In genomic region chr11:53314770-53315173, GRCm38 (mm10) we compare ENCODE assay signal across 10 mouse cellular contexts. TPM values are rescaled to one million over a fixed set of nuclear protein-coding genes. Genes with fewer than 3 reads are reported as not detected.
DNase-seq lines count a peak whose midpoint lies in the region; ATAC-seq and TF ChIP-seq lines count a peak whose summit lies in the region.
"Had no signal": no experiment of that assay in that cellular context is flagged by ENCODE, and none has a peak within 500 bp of the region (broad histone marks: within the 10 kb centered on the region; RNA-seq: fewer than 3 reads in every experiment).

No protein-coding gene starts in this region.

- no peak overlapping the region for H3K4me3 ChIP-seq in MEL (ENCODE audit: control insufficient read depth in 1 of 2, insufficient read depth in 1 of 2, low read depth in 2 of 2, low read length in 2 of 2)
- H3K4me3 ChIP-seq in lung, embryonic 14.5 days (ENCODE audit: low read depth, low read length): no peak overlapping the region
- no peak overlapping the region for H3K4me3 ChIP-seq in forebrain, embryonic 14.5 days (ENCODE audit: low read depth, low read length)

- H3K27me3 ChIP-seq in MEL (ENCODE audit: control insufficient read depth in 1 of 2, insufficient read depth in 2 of 2, low read length in 2 of 2): no peaks in the 10 kb centered on the region
- no peaks in the 10 kb centered on the region for H3K27me3 ChIP-seq in lung, embryonic 14.5 days (ENCODE audit: insufficient read depth, low read length)
- H3K27me3 ChIP-seq in forebrain, embryonic 14.5 days (replicated peaks; ENCODE audit: control insufficient read depth, insufficient read depth, low read length): no peaks in the 10 kb centered on the region
- H3K27me3 ChIP-seq: Patski had no signal

- no peak for TF ChIP-seq RAD21 in MEL (IDR thresholded peaks at IDR 0.05; ENCODE audit: low read depth, low read length)

- no peaks in the 10 kb centered on the region for H3K79me2 ChIP-seq in MEL (ENCODE audit: control insufficient read depth, insufficient read depth, low read length, poor library complexity)

- peak; percentile 63; the same call in 1 of the 2 replicates for ATAC-seq in lung, embryonic 14.5 days (ENCODE audit: insufficient read depth)
- ATAC-seq in forebrain, embryonic 14.5 days: no peak
- ATAC-seq: Patski had no signal

- no peak overlapping the region for H3K4me2 ChIP-seq in lung, embryonic 14.5 days
- no peak overlapping the region for H3K4me2 ChIP-seq in forebrain, embryonic 14.5 days (ENCODE audit: low read length)

- no peaks in the 10 kb centered on the region for H3K9me3 ChIP-seq in MEL (replicated peaks; ENCODE audit: insufficient read depth, low read length)
- no peaks in the 10 kb centered on the region for H3K9me3 ChIP-seq in lung, embryonic 14.5 days (ENCODE audit: low read depth, low read length)
- H3K9me3 ChIP-seq in forebrain, embryonic 14.5 days (replicated peaks; ENCODE audit: control insufficient read depth, low read length): no peaks in the 10 kb centered on the region

- TF ChIP-seq EP300 in MEL (IDR thresholded peaks at IDR 0.05; ENCODE audit: low read depth in 1 of 2, low read length in 2 of 2): peak; percentile 22 to 25; a peak in 2 of 4 replicates

- peak; percentile 45 for DNase-seq in 3T3-L1 (ENCODE audit: low read depth, low spot score)
- peak; percentile 81 for DNase-seq in MEL (ENCODE audit: low read depth, low spot score)
- peak; percentile 47 to 55 for DNase-seq in heart, postnatal 10 days
- peak; percentile 53 for DNase-seq in lung, embryonic 14.5 days
- DNase-seq in thymus, adult 18-20 months: no peak
- DNase-seq in layer of hippocampus, postnatal 10 days (ENCODE audit: low spot score in 2 of 2): no peak
- no peak for DNase-seq in forebrain, embryonic 14.5 days (ENCODE audit: low spot score)
- DNase-seq: midbrain, embryonic 14.5 days; thymus, postnatal 25 days had no signal

- intact Hi-C loops in heart, postnatal 10 days (cut with DNase I): loop anchor here (5.0 kb wide), 1 partner anchor 33 kb away; no protein-coding TSS in a partner anchor

- peak overlapping the region; percentile 45 for H3K27ac ChIP-seq in MEL (ENCODE audit: control insufficient read depth, low read depth, low read length)
- H3K27ac ChIP-seq in lung, embryonic 14.5 days (ENCODE audit: low read depth): peak overlapping the region; percentile 34; the same call in 1 of the 2 replicates
- no peak overlapping the region for H3K27ac ChIP-seq in forebrain, embryonic 14.5 days (ENCODE audit: low read depth, low read length)

- 7% methylated on average over 1 of the region's 1 CpGs for WGBS in lung, embryonic 14.5 days
- 74% methylated on average over 1 of the region's 1 CpGs for WGBS in forebrain, embryonic 14.5 days

- TF ChIP-seq CTCF in MEL (IDR thresholded peaks at IDR 0.05 in 2 of 3, conservative IDR thresholded peaks at IDR 0.05 in 1 of 3; ENCODE audit: control insufficient read depth in 1 of 3, insufficient read depth in 1 of 3, low read depth in 2 of 3, low read length in 3 of 3, poor library complexity in 1 of 3, severe bottlenecking in 1 of 3): no peak
- no peak for TF ChIP-seq CTCF in lung, embryonic 14.5 days (IDR thresholded peaks at IDR 0.05; ENCODE audit: low read depth)

- peak overlapping the region; percentile 20; the same call in 1 of the 2 replicates for H3K9ac ChIP-seq in MEL (ENCODE audit: control insufficient read depth, low read depth, low read length, poor library complexity, severe bottlenecking)
- H3K9ac ChIP-seq in lung, embryonic 14.5 days: no peak overlapping the region
- no peak overlapping the region for H3K9ac ChIP-seq in forebrain, embryonic 14.5 days (ENCODE audit: low read length)

- TF ChIP-seq POLR2A in MEL (IDR thresholded peaks at IDR 0.05; ENCODE audit: control insufficient read depth in 1 of 2, insufficient read depth in 1 of 2, low read depth in 1 of 2, low read length in 2 of 2, poor library complexity in 1 of 2): no peak

- H3K4me1 ChIP-seq in MEL (ENCODE audit: control insufficient read depth in 1 of 2, insufficient read depth in 2 of 2, low read length in 2 of 2): peaks cover 13 to 37% of the 10 kb centered on the region in 2 experiments
- H3K4me1 ChIP-seq in lung, embryonic 14.5 days (ENCODE audit: insufficient read depth): no peaks in the 10 kb centered on the region
- H3K4me1 ChIP-seq in forebrain, embryonic 14.5 days (ENCODE audit: control insufficient read depth, insufficient read depth, low read length): no peaks in the 10 kb centered on the region

- H3K36me3 ChIP-seq in MEL (ENCODE audit: control insufficient read depth in 1 of 2, insufficient read depth in 2 of 2, low read length in 2 of 2): peaks cover 0 to 36% of the 10 kb centered on the region in 2 experiments; a peak in 2 of 4 replicates
- H3K36me3 ChIP-seq in lung, embryonic 14.5 days (ENCODE audit: insufficient read depth): no peaks in the 10 kb centered on the region
- H3K36me3 ChIP-seq in forebrain, embryonic 14.5 days (ENCODE audit: control insufficient read depth, insufficient read depth, low read length): no peaks in the 10 kb centered on the region

TF ChIP-seq in MEL, 35 proteins besides CTCF, POLR2A, EP300 and RAD21 (continues in another document):
- TF ChIP-seq SMC3 (IDR thresholded peaks at IDR 0.05; ENCODE audit: low read depth, low read length) (no peak), ZMIZ1 (IDR thresholded peaks at IDR 0.05; ENCODE audit: low read depth, low read length) (no peak), MAX (IDR thresholded peaks at IDR 0.05; ENCODE audit: low read length) (no peak; the same call in 1 of the 2 replicates), MAFK (IDR thresholded peaks at IDR 0.05; ENCODE audit: borderline replicate concordance, low read depth, low read length) (no peak), MEF2A (IDR thresholded peaks at IDR 0.05; ENCODE audit: extremely low read depth, insufficient replicate concordance, low read depth, low read length, poor library complexity, severe bottlenecking) (no peak), USF1 (IDR thresholded peaks at IDR 0.05; ENCODE audit: low read depth, low read length) (no peak), KAT2A (conservative IDR thresholded peaks at IDR 0.05; ENCODE audit: low read depth, low read length) (no peak), HCFC1 (IDR thresholded peaks at IDR 0.05; ENCODE audit: low read depth, low read length) (0 out of 2 replicates have a peak, but pooled peaks have one; percentile 45), UBTF (IDR thresholded peaks at IDR 0.05; ENCODE audit: borderline replicate concordance, insufficient read depth, low read depth, low read length) (no peak), TCF12 (IDR thresholded peaks at IDR 0.05; ENCODE audit: low read depth, low read length) (no peak), ZKSCAN1 (IDR thresholded peaks at IDR 0.05; ENCODE audit: low read depth, low read length) (no peak), E2F4 (IDR thresholded peaks at IDR 0.05; ENCODE audit: borderline replicate concordance, low read depth, low read length) (no peak), CHD2 (IDR thresholded peaks at IDR 0.05; ENCODE audit: low read length) (no peak), TBP (IDR thresholded peaks at IDR 0.05; ENCODE audit: low read depth, low read length) (peak; percentile 31; the same call in 1 of the 2 replicates), ZC3H11A (IDR thresholded peaks at IDR 0.05; ENCODE audit: low read depth, low read length) (no peak), NRF1 (IDR thresholded peaks at IDR 0.05; ENCODE audit: insufficient read depth, low read depth, low read length, poor library complexity, severe bottlenecking) (no peak), POLR2AphosphoS2 (IDR thresholded peaks at IDR 0.05; ENCODE audit: low read length) (no peak), NELFE (IDR thresholded peaks at IDR 0.05; ENCODE audit: low read depth, low read length) (no peak), JUND (IDR thresholded peaks at IDR 0.05; ENCODE audit: low read depth, low read length) (no peak), MAZ (IDR thresholded peaks at IDR 0.05; ENCODE audit: low read depth, low read length) (no peak), MYC (IDR thresholded peaks at IDR 0.05; ENCODE audit: low read depth, low read length) (no peak), MYB (IDR thresholded peaks at IDR 0.05; ENCODE audit: low read depth, low read length) (no peak), POLR2AphosphoS5 (IDR thresholded peaks at IDR 0.05; ENCODE audit: borderline replicate concordance, low read depth, low read length) (no peak), ZNF384 (IDR thresholded peaks at IDR 0.05; ENCODE audit: low read depth, low read length) (peak; percentile 65; the same call in 1 of the 2 replicates), MXI1 (IDR thresholded peaks at IDR 0.05; ENCODE audit: low read depth, low read length) (peak; percentile 41), ELF1 (IDR thresholded peaks at IDR 0.05; ENCODE audit: low read depth, low read length) (no peak)

RNA-seq across cellular contexts. Expression of gene Zcchc10, which starts 9.7 kb away (rescaled TPM):
- 9.9 and 11.6 TPM in 2 replicates for total RNA-seq in MEL (2012; rRNA removed)
- 100 to 1,000 TPM in 1 of 2 experiments, 10 to 100 TPM in 1; 36.2 to 169 TPM for polyA plus RNA-seq in MEL (2012; ENCODE audit: insufficient read depth in 1 of 2, insufficient read length in 2 of 2, low read depth in 1 of 2, low replicate concordance in 2 of 2, missing spikeins in 1 of 2)
- 1 to 10 TPM; 7.5 to 8.1 TPM for total RNA-seq in heart, postnatal 10 days (2021)
- polyA plus RNA-seq in lung, embryonic 14.5 days (2014; fragmentation: Nextera tagmentation; extraction: Ambion mirVana): 24.0 and 27.7 TPM in 2 replicates
- 1 to 10 TPM; 8.2 to 8.8 TPM for total RNA-seq in layer of hippocampus, postnatal 10 days (2021)
- 16.0 and 17.0 TPM in 2 replicates for polyA plus RNA-seq in forebrain, embryonic 14.5 days (2014; fragmentation: Nextera tagmentation; extraction: Ambion mirVana)

RNA-seq across cellular contexts. Expression of gene Hspa4, which starts 14.5 kb away (rescaled TPM):
- total RNA-seq in MEL (2012; rRNA removed): 276 and 301 TPM in 2 replicates
- polyA plus RNA-seq in MEL (2012; ENCODE audit: insufficient read depth in 1 of 2, insufficient read length in 2 of 2, low read depth in 1 of 2, low replicate concordance in 2 of 2, missing spikeins in 1 of 2): 100 to 1,000 TPM; 209 to 907 TPM
- total RNA-seq in heart, postnatal 10 days (2021): 100 to 1,000 TPM; 128 to 136 TPM
- 105 and 109 TPM in 2 replicates for polyA plus RNA-seq in lung, embryonic 14.5 days (2014; fragmentation: Nextera tagmentation; extraction: Ambion mirVana)
- 100 to 1,000 TPM; 189 to 196 TPM for total RNA-seq in layer of hippocampus, postnatal 10 days (2021)
- 55.5 and 58.6 TPM in 2 replicates for polyA plus RNA-seq in forebrain, embryonic 14.5 days (2014; fragmentation: Nextera tagmentation; extraction: Ambion mirVana)

RNA-seq across cellular contexts. Expression of gene Aff4, which starts 35.9 kb away (rescaled TPM):
- total RNA-seq in MEL (2012; rRNA removed): 29.0 and 37.7 TPM in 2 replicates
- 100 to 1,000 TPM in 1 of 2 experiments, 10 to 100 TPM in 1; 47.7 to 268 TPM for polyA plus RNA-seq in MEL (2012; ENCODE audit: insufficient read depth in 1 of 2, insufficient read length in 2 of 2, low read depth in 1 of 2, low replicate concordance in 2 of 2, missing spikeins in 1 of 2)
- total RNA-seq in heart, postnatal 10 days (2021): 100 to 1,000 TPM; 127 to 129 TPM
- polyA plus RNA-seq in lung, embryonic 14.5 days (2014; fragmentation: Nextera tagmentation; extraction: Ambion mirVana): 56.5 and 62.9 TPM in 2 replicates
- 100 to 1,000 TPM; 161 to 222 TPM for total RNA-seq in layer of hippocampus, postnatal 10 days (2021)
- 69.4 and 79.4 TPM in 2 replicates for polyA plus RNA-seq in forebrain, embryonic 14.5 days (2014; fragmentation: Nextera tagmentation; extraction: Ambion mirVana)

Comparison
In these comparisons a context has a peak if more than half of its experiments do, and no peak if none do; other contexts are left out.
1. DNase-seq: peak in 3T3-L1 (single experiment), MEL (single experiment), heart, postnatal 10 days (2 of 2) and lung, embryonic 14.5 days (single experiment); none in thymus, adult 18-20 months (0 of 2), layer of hippocampus, postnatal 10 days (0 of 2) and forebrain, embryonic 14.5 days (single experiment).